Mouse (Mus musculus): ENCODE data around the gene Rbm47.

Gene Rbm47

GRCm38 (mm10) chr5:66086952-66087351, 86.0 kb downstream of the Rbm47 start:
- in situ Hi-C loops (cut with MboI), result no loop called here

DNA sequence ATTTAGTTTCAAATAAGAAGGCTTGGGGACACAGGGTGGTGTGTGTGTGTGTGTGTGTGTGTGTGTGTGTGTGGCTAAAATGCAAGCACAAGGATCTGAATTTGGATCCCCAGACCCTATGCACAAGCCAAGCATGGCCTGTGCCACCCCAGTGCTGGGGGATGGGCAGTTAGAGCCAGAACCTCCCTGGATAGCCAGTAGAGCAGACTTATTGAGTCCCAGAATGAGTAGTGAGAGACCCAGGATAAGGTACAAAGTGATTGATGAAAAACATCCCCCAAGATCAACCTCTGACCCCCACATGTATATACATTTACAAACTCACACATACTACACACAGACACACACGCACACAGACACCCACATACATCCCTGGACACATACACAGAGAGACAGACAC, 86.6 kb downstream of the Rbm47 start:
- in situ Hi-C loops (cut with MboI), result no loop called here

GRCm38 (mm10) chr5:66085478-66085877, 87.4 kb downstream of the Rbm47 start:
- in situ Hi-C loops (cut with MboI), result no loop called here

DNA sequence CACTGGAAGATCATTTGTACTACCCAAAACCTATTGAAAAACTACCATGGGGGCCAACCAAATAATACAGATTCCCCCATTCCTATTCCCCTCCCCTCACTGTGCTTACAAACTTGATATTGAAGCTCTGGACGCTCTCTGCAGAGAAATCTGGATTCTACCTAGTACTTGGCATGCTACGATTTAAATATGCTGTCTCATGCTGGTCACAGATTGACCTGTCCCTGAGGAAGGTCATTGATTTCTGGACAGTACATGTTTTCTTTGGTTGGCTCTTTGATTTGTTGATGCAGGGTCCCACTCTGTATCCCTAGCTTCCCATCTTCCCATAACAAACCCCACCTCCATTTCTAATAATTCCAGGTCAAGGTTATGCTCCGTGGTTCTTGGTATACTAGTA, 88.4 kb downstream of the Rbm47 start:
- in situ Hi-C loops (cut with MboI), result no loop called here

- in situ Hi-C loops (cut with MboI), result no loop called here
Measured at GRCm38 (mm10) chr5:66083350-66083749, 89.6 kb downstream of the Rbm47 start.

GRCm38 (mm10) chr5:66082229-66082572, 90.7 kb downstream of the Rbm47 start:
- in situ Hi-C loops (cut with MboI), result no loop called here

GRCm38 (mm10) chr5:66081443-66082228, 91.3 kb downstream of the Rbm47 start:
- in situ Hi-C loops (cut with MboI), result no loop called here

GRCm38 (mm10) chr5:66080529-66081220, 92.2 kb downstream of the Rbm47 start:
- in situ Hi-C loops (cut with MboI), result no loop called here

- in situ Hi-C loops (cut with MboI), result no loop called here
Measured at GRCm38 (mm10) chr5:66079358-66080179, 93.3 kb downstream of the Rbm47 start.

DNA sequence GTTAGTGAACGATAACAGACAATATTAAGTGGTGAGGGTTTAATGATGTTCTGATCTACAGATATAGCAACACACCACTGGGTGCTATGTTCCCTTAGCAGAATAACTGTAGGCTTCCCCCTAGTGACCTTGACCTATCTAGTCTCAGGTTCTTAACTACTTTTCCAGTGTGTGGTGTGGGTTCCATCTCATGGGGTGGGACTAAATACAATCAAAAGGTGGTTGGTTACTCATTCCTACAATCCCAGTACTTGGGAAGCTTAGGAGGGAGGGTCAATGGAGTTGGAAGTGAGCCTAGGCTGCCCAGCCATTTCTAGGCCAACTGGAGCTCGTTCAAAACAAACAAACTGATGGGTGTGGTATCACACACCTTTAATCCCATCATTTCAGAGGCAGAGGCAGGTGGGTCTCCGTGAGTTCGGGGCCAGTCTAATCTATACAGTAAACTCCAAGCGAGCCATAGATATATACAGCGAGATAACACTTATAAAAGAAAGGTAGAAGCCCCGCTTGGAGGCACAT, 94.4 kb downstream of the Rbm47 start:
- in situ Hi-C loops (cut with MboI), result no loop called here

DNA sequence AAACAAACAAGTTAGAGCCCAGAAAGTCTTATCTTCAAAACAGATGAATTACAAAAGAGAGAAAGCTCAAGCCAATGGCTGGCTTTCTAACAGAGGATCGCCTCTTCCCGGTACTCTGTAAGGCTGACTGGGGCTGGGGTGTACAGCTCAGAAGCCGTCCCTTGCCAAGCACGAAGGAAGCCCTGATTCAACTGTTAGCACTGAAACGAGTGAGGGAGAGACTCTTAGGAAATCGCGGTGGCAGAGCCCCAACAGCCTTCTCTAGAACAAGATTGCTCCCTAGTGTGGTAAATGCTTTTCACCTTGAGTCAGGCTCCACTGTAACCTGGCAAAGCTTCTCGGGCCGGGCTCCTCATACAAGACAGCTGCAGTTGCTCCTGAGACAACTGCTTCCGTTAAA, 95.5 kb downstream of the Rbm47 start:
- in situ Hi-C loops (cut with MboI), result no loop called here

DNA sequence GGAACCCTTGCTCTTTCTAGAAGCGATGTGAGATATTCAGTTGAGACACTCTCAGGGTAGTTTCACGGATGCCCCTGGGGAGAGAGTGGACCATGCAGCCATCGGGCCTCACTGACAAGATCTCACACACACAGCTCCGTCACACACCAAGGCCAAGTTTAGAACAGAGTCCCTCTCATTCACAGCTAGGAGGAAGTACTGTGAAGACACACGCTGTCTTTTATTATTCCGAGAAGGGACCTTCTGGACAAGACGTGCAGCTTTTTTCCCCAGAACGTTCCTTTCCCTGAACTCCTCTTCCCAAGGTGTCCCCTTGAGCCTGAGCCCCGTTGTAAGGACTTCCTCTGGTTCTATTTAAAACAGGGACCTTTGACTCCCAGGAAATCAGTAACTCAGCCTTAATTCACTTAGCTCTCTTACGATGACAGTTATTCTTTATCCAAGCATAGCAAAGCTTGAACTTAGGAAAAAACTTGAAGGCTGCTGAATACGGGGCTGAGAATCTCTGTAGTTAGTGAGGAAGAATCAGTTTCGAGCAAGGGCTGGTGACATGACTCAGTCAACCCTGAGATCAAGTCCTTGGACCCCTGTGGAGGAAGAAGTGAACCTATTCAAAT, 96.1 kb downstream of the Rbm47 start:
- in situ Hi-C loops (cut with MboI), result no loop called here

DNA sequence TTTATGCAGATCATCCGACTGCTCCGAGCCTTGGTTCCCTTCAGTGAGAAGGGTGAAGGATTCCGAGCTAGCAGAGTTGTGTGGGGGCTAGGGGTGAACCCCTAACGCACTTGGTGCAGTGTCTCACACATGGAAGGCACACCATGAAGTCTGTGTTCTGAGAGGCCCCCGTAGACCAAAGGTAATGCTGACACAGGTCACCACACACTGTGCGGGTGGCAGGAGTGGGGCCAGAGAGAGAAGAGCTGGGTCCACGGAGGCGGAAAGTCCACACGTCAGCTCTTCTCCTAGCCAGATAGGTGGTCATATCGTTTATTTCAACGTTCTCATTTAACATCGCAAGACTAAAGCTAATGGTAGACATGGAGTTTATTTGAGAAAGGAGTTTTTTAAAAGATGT, 97.0 kb downstream of the Rbm47 start:
- in situ Hi-C loops (cut with MboI), result no loop called here

GRCm38 (mm10) chr5:66075032-66075488, 97.9 kb downstream of the Rbm47 start:
- in situ Hi-C loops (cut with MboI), result no loop called here

DNA sequence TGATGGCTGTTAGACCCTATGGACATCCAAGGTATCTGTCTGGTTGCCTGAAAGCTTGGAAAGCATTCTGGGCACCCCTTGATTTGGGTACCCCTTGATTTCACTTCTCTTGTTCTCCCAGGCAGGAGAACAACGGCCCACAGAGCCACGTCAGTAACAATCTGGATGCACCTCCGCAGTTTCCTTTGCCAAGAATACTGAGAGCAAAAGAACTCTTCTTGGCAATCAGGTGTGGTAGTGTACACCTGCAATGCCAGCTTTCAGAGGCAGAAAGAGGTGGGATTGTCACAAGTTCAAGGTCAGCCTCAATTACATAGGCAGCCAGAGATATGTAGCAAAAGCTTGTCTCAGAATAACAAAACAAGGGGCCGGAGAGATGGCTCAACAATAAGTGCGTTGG, 98.7 kb downstream of the Rbm47 start:
- in situ Hi-C loops (cut with MboI), result no loop called here

DNA sequence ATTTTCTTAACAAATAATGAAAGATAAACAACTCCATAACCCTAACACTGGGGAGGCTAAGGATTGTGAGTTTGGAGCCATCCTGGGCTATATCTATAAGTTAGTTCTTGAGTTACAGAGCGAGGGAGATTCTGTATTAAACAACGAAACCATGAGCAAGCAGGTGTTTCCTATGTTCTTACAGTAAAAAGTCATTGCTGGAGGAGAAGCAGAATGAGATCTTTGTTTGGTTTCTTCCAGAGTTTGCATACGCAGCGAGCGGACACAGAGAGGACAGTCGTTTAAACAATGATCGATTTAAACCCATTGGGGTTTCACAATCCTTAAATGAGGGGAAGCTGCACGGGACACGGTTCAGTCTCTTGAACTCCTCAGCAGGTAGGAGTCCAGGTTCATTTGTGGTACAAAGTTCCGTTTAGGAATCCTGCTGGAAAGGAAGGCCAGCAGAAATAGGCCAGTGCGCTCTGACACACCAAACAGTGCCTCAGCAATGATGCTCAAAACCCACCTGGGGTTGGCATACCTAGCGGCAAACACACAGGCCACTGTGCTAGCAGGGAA, 99.2 kb downstream of the Rbm47 start:
- in situ Hi-C loops (cut with MboI), result no loop called here

GRCm38 (mm10) chr5:66071722-66072121, 101.2 kb downstream of the Rbm47 start:
- in situ Hi-C loops (cut with MboI), result no loop called here

DNA sequence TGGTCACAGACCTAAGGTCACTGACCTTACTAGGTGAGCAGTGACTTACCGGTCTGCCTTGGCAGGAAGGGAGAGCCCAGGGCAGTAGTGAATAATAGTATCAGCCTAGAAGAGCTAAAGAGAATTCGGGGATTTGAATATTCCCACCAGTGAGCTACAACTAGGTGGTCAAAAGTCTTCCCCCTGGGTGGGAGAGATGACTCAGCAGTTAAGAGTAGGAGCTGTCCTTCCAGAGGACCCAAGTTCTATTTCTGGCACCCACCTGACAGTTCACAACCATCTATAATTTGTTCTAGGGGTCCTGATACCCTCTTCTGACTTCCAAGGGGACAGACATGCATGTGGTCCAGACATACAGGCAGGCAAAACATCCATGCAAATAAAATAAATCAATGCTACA, 102.6 kb downstream of the Rbm47 start:
- in situ Hi-C loops (cut with MboI), result no loop called here

- in situ Hi-C loops (cut with MboI), result no loop called here
Measured at GRCm38 (mm10) chr5:66069470-66070144, 103.3 kb downstream of the Rbm47 start.

DNA sequence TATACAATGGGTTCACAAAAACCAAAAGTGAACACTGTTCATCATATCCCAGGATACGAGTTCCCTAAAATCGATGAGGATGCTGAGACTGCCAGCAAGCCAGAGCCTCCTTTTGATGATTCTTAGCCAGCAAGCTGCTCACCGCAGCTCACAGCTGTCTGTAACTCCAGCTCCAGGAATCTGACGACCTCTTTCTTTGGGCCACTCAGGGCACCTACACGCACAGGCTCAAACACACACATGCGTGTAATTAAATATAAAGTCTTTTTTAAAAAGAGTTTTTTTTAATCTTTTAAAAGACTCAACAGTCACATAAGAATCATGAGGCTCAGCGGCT, 103.8 kb downstream of the Rbm47 start:
- in situ Hi-C loops (cut with MboI), result no loop called here
